Mouse (Mus musculus): ENCODE data around the gene Hoxd12. TPM values are rescaled to one million over a fixed set of nuclear protein-coding genes. Genes with fewer than 3 reads are reported as not detected.

Gene Hoxd12
- polyA plus RNA-seq, 1 experiment from 2014 or later: not detected

GRCm38 (mm10) chr2:74705467-74706089 lies 30.8 kb downstream of the Hoxd12 start:
- no peak for ATAC-seq (ENCODE audit: insufficient number of reproducible peaks, insufficient read depth, low FRiP score, low read depth)

GRCm38 (mm10) chr2:74706393-74706960 lies 31.7 kb downstream of the Hoxd12 start:
- H3K36me3 ChIP-seq (ENCODE audit: control insufficient read depth, insufficient read depth, low read length): no peaks in the 10 kb centered on the region
- WGBS: 6% methylated on average over 13 of the region's 13 CpGs
- H3K4me3 ChIP-seq (ENCODE audit: control insufficient read depth in 1 of 2, insufficient read depth in 1 of 2, low read depth in 1 of 2, low read length in 2 of 2): no peak overlapping the region
- H3K27ac ChIP-seq (replicated peaks in 1 of 2; ENCODE audit: control insufficient read depth in 1 of 2, insufficient read depth in 1 of 2, low read depth in 2 of 2, low read length in 2 of 2): no peak overlapping the region
- no peak overlapping the region for H3K4me2 ChIP-seq (ENCODE audit: low read length)
- no peak for ATAC-seq (ENCODE audit: insufficient number of reproducible peaks, insufficient read depth, low FRiP score, low read depth)
- H3K4me1 ChIP-seq (ENCODE audit: control insufficient read depth in 2 of 2, insufficient read depth in 2 of 2, low read length in 2 of 2): peaks cover 0 to 13% of the 10 kb centered on the region in 2 experiments; a peak in 2 of 4 replicates
- no peaks in the 10 kb centered on the region for H3K9me3 ChIP-seq (ENCODE audit: control insufficient read depth, low read length)
- H3K9ac ChIP-seq (ENCODE audit: low read length): no peak overlapping the region
- H3K27me3 ChIP-seq (ENCODE audit: control insufficient read depth, insufficient read depth, low read length): peaks cover 98% of the 10 kb centered on the region

More at GRCm38 (mm10) chr2:74705467-74706089, 30.8 kb downstream of the Hoxd12 start:
- Histone ChIP-seq H3K27ac (replicated peaks in 1 of 2; ENCODE audit: control insufficient read depth in 1 of 2, insufficient read depth in 1 of 2, low read depth in 2 of 2, low read length in 2 of 2) (no peak overlapping the region), H3K9ac (ENCODE audit: low read length) (peak overlapping the region; percentile 41), H3K36me3 (ENCODE audit: control insufficient read depth, insufficient read depth, low read length) (no peaks in the 10 kb centered on the region), H3K4me2 (ENCODE audit: low read length) (peak overlapping the region; percentile 66), H3K9me3 (ENCODE audit: control insufficient read depth, low read length) (no peaks in the 10 kb centered on the region), H3K4me1 (ENCODE audit: control insufficient read depth in 2 of 2, insufficient read depth in 2 of 2, low read length in 2 of 2) (peaks cover 0 to 13% of the 10 kb centered on the region in 2 experiments; a peak in 2 of 4 replicates), H3K4me3 (ENCODE audit: control insufficient read depth in 1 of 2, insufficient read depth in 1 of 2, low read depth in 1 of 2, low read length in 2 of 2) (peak overlapping the region; percentile 41 to 43), H3K27me3 (ENCODE audit: control insufficient read depth, insufficient read depth, low read length) (peaks cover 98% of the 10 kb centered on the region)
- WGBS: 0% methylated on average over 64 of the region's 85 CpGs

- H3K4me2 ChIP-seq (ENCODE audit: low read length): no peak overlapping the region
- H3K4me1 ChIP-seq (ENCODE audit: control insufficient read depth in 2 of 2, insufficient read depth in 2 of 2, low read length in 2 of 2): peaks cover 3 to 21% of the 10 kb centered on the region in 2 experiments; a peak in 3 of 4 replicates
- no peak overlapping the region for H3K4me3 ChIP-seq (ENCODE audit: control insufficient read depth in 1 of 2, insufficient read depth in 1 of 2, low read depth in 1 of 2, low read length in 2 of 2)
- ATAC-seq (ENCODE audit: insufficient number of reproducible peaks, insufficient read depth, low FRiP score, low read depth): no peak
- no peaks in the 10 kb centered on the region for H3K9me3 ChIP-seq (ENCODE audit: control insufficient read depth, low read length)
- no peak overlapping the region for H3K27ac ChIP-seq (replicated peaks in 1 of 2; ENCODE audit: control insufficient read depth in 1 of 2, insufficient read depth in 1 of 2, low read depth in 2 of 2, low read length in 2 of 2)
- no peak overlapping the region for H3K9ac ChIP-seq (ENCODE audit: low read length)
- no peaks in the 10 kb centered on the region for H3K36me3 ChIP-seq (ENCODE audit: control insufficient read depth, insufficient read depth, low read length)
- 19% methylated on average over 7 of the region's 7 CpGs for WGBS
- peaks cover 99% of the 10 kb centered on the region for H3K27me3 ChIP-seq (ENCODE audit: control insufficient read depth, insufficient read depth, low read length)
Observed at GRCm38 (mm10) chr2:74707599-74707998, 32.8 kb downstream of the Hoxd12 start.

- Histone ChIP-seq H3K27ac (replicated peaks in 1 of 2; ENCODE audit: control insufficient read depth in 1 of 2, insufficient read depth in 1 of 2, low read depth in 2 of 2, low read length in 2 of 2) (no peak overlapping the region), H3K4me1 (ENCODE audit: control insufficient read depth in 2 of 2, insufficient read depth in 2 of 2, low read length in 2 of 2) (peaks cover 3 to 21% of the 10 kb centered on the region in 2 experiments; a peak in 3 of 4 replicates), H3K9ac (ENCODE audit: low read length) (no peak overlapping the region), H3K4me2 (ENCODE audit: low read length) (no peak overlapping the region), H3K27me3 (ENCODE audit: control insufficient read depth, insufficient read depth, low read length) (peaks cover 99% of the 10 kb centered on the region), H3K36me3 (ENCODE audit: control insufficient read depth, insufficient read depth, low read length) (no peaks in the 10 kb centered on the region), H3K4me3 (ENCODE audit: control insufficient read depth in 1 of 2, insufficient read depth in 1 of 2, low read depth in 1 of 2, low read length in 2 of 2) (no peak overlapping the region), H3K9me3 (ENCODE audit: control insufficient read depth, low read length) (no peaks in the 10 kb centered on the region)
- 7% methylated on average over 4 of the region's 4 CpGs for WGBS
- no peak for ATAC-seq (ENCODE audit: insufficient number of reproducible peaks, insufficient read depth, low FRiP score, low read depth)
Observed at GRCm38 (mm10) chr2:74708676-74709075, 33.9 kb downstream of the Hoxd12 start.

- Histone ChIP-seq H3K9ac (ENCODE audit: low read length) (no peak overlapping the region), H3K27me3 (ENCODE audit: control insufficient read depth, insufficient read depth, low read length) (peaks cover 99% of the 10 kb centered on the region), H3K27ac (replicated peaks in 1 of 2; ENCODE audit: control insufficient read depth in 1 of 2, insufficient read depth in 1 of 2, low read depth in 2 of 2, low read length in 2 of 2) (no peak overlapping the region), H3K4me1 (ENCODE audit: control insufficient read depth in 2 of 2, insufficient read depth in 2 of 2, low read length in 2 of 2) (peaks cover 3 to 18% of the 10 kb centered on the region in 2 experiments; a peak in 3 of 4 replicates), H3K9me3 (ENCODE audit: control insufficient read depth, low read length) (no peaks in the 10 kb centered on the region), H3K4me2 (ENCODE audit: low read length) (no peak overlapping the region), H3K4me3 (ENCODE audit: control insufficient read depth in 1 of 2, insufficient read depth in 1 of 2, low read depth in 1 of 2, low read length in 2 of 2) (no peak overlapping the region), H3K36me3 (ENCODE audit: control insufficient read depth, insufficient read depth, low read length) (no peaks in the 10 kb centered on the region)
- WGBS: 11% methylated on average over 5 of the region's 5 CpGs
- no peak for ATAC-seq (ENCODE audit: insufficient number of reproducible peaks, insufficient read depth, low FRiP score, low read depth)
Observed at GRCm38 (mm10) chr2:74709465-74710419, 34.9 kb downstream of the Hoxd12 start.

GRCm38 (mm10) chr2:74710929-74711543 lies 36.2 kb downstream of the Hoxd12 start:
- WGBS: under 1% methylated on average over 16 of the region's 16 CpGs
- no peak overlapping the region for H3K27ac ChIP-seq (replicated peaks in 1 of 2; ENCODE audit: control insufficient read depth in 1 of 2, insufficient read depth in 1 of 2, low read depth in 2 of 2, low read length in 2 of 2)
- peaks cover 100% of the 10 kb centered on the region for H3K27me3 ChIP-seq (ENCODE audit: control insufficient read depth, insufficient read depth, low read length)
- H3K9me3 ChIP-seq (ENCODE audit: control insufficient read depth, low read length): no peaks in the 10 kb centered on the region
- no peaks in the 10 kb centered on the region for H3K36me3 ChIP-seq (ENCODE audit: control insufficient read depth, insufficient read depth, low read length)
- no peak overlapping the region for H3K4me3 ChIP-seq (ENCODE audit: control insufficient read depth in 1 of 2, insufficient read depth in 1 of 2, low read depth in 1 of 2, low read length in 2 of 2)
- no peak overlapping the region for H3K9ac ChIP-seq (ENCODE audit: low read length)
- ATAC-seq (ENCODE audit: insufficient number of reproducible peaks, insufficient read depth, low FRiP score, low read depth): no peak
- peaks cover 4 to 8% of the 10 kb centered on the region in 2 experiments; a peak in 3 of 4 replicates for H3K4me1 ChIP-seq (ENCODE audit: control insufficient read depth in 2 of 2, insufficient read depth in 2 of 2, low read length in 2 of 2)
- no peak overlapping the region for H3K4me2 ChIP-seq (ENCODE audit: low read length)
